Mouse (Mus musculus) MEL (cell line): ENCODE measurements at regions not wholly inside any gene's neighbourhood (a gene's known extent, or its start where the extent isn't known, plus 50 kb on each side); places are given as distances from the start of the nearest gene placed in this dataset.

ENCODE experiments used
- CTCF ChIP-seq, 3 experiments: IDR thresholded peaks in 2 of 3; conservative IDR thresholded peaks in 1 of 3; 2 replicates each; pipeline ENCODE4 v1.5.1; 2011 to 2012; ENCODE audit warnings: low read length in 3 of 3, low read depth in 2 of 3, mild to moderate bottlenecking in 2 of 3, improper control_type of control experiment in 1 of 3, inconsistent platforms in 1 of 3, mixed read lengths in 1 of 3, moderate library complexity in 1 of 3; ENCODE audit not compliant: control insufficient read depth in 1 of 3, insufficient read depth in 1 of 3, poor library complexity in 1 of 3, severe bottlenecking in 1 of 3
- MAX ChIP-seq: IDR thresholded peaks from 2 replicates; pipeline ENCODE4 v1.6.1; 2011; ENCODE audit warnings: low read length, improper control_type of control experiment
- MAZ ChIP-seq: IDR thresholded peaks from 2 replicates; pipeline ENCODE4 v1.6.1; 2012; ENCODE audit warnings: low read depth, mild to moderate bottlenecking, inconsistent platforms, low read length, improper control_type of control experiment
- POLR2A ChIP-seq, 2 experiments: IDR thresholded peaks; 2 replicates each; pipeline ENCODE4 v1.6.1; 2011 to 2012; ENCODE audit warnings: low read length in 2 of 2, mild to moderate bottlenecking in 2 of 2, control low read depth in 1 of 2, improper control_type of control experiment in 1 of 2, low read depth in 1 of 2, moderate library complexity in 1 of 2; ENCODE audit not compliant: control insufficient read depth in 1 of 2, insufficient read depth in 1 of 2, poor library complexity in 1 of 2
- POLR2AphosphoS5 ChIP-seq: IDR thresholded peaks from 2 replicates; pipeline ENCODE4 v1.6.1; 2012; ENCODE audit warnings: low read depth, borderline replicate concordance, mild to moderate bottlenecking, inconsistent platforms, low read length, moderate library complexity, mixed read lengths
- USF1 ChIP-seq: IDR thresholded peaks from 2 replicates; pipeline ENCODE4 v1.6.1; 2014; ENCODE audit warnings: low read depth, mild to moderate bottlenecking, inconsistent platforms, low read length, improper control_type of control experiment, moderate library complexity
- ZC3H11A ChIP-seq: IDR thresholded peaks from 2 replicates; pipeline ENCODE4 v1.6.1; 2012; ENCODE audit warnings: low read depth, mild to moderate bottlenecking, inconsistent platforms, low read length, improper control_type of control experiment
- ZKSCAN1 ChIP-seq: IDR thresholded peaks from 2 replicates; pipeline ENCODE4 v1.6.1; 2012; ENCODE audit warnings: low read depth, mild to moderate bottlenecking, inconsistent platforms, low read length, improper control_type of control experiment, moderate library complexity
- ZMIZ1 ChIP-seq: IDR thresholded peaks from 2 replicates; pipeline ENCODE4 v1.6.1; 2012; ENCODE audit warnings: low read depth, mild to moderate bottlenecking, inconsistent platforms, low read length, improper control_type of control experiment, moderate library complexity

GRCm38 (mm10) chr15:3805430-3805829 is 173.9 kb downstream of the Fbxo4 start:
- TF ChIP-seq MAX (no peak), MAZ (no peak), ZKSCAN1 (no peak), CTCF (IDR thresholded peaks at IDR 0.05 in 2 of 3, conservative IDR thresholded peaks at IDR 0.05 in 1 of 3; ENCODE audit: control insufficient read depth in 1 of 3, insufficient read depth in 1 of 3, low read depth in 2 of 3, low read length in 3 of 3, poor library complexity in 1 of 3, severe bottlenecking in 1 of 3) (no peak), ZMIZ1 (no peak), USF1 (no peak), POLR2AphosphoS5 (no peak), ZC3H11A (no peak), POLR2A (IDR thresholded peaks at IDR 0.05; ENCODE audit: control insufficient read depth in 1 of 2, insufficient read depth in 1 of 2, low read depth in 1 of 2, low read length in 2 of 2, poor library complexity in 1 of 2) (no peak)
